Mouse (Mus musculus) ES-Bruce4 (cell line): Measurements from ENCODE around the gene Tox2.

Experiments used
- CTCF ChIP-seq: IDR thresholded peaks from one replicate; pipeline ENCODE4 v1.8.1; 2011; ENCODE audit warnings: low read depth, low read length
- EP300 ChIP-seq: IDR thresholded peaks from 2 replicates; pipeline ENCODE4 v1.6.1; 2011; ENCODE audit warnings: low read depth, low read length; ENCODE audit not compliant: insufficient read depth

GRCm38 (mm10) chr2:163360858-163361623 lies 158.1 kb downstream of the Tox2 start:
- TF ChIP-seq EP300, result no peak
- no peak for TF ChIP-seq CTCF
